Mouse (Mus musculus) left cerebral cortex, postnatal 10 days (tissue): Measurements from ENCODE around the gene Sparc. TPM values are rescaled to one million over a fixed set of nuclear protein-coding genes. Genes with fewer than 3 reads are reported as not detected.

ENCODE experiments used
- DNase-seq, 2 experiments: peaks; one replicate each; pipeline ENCODE4 v3.0.0; 2021 to 2022; ENCODE audit warnings: low spot score in 2 of 2, mixed read lengths in 1 of 2; ENCODE audit errors: extremely low spot score in 1 of 2
- intact Hi-C: fragments of 180-260 bp; cut with DNase I; formaldehyde crosslinking; loops from one replicate; pipeline ENCODE4 v1.15.1; 2025
- total RNA-seq, 2 experiments: library from RNA; stranded (reverse); gene quantifications; 2 replicates each; pipeline ENCODE4 v1.2.3; 2021

Gene Sparc
- total RNA-seq, 2 experiments from 2014 or later = 309 to 333 TPM

DNA sequence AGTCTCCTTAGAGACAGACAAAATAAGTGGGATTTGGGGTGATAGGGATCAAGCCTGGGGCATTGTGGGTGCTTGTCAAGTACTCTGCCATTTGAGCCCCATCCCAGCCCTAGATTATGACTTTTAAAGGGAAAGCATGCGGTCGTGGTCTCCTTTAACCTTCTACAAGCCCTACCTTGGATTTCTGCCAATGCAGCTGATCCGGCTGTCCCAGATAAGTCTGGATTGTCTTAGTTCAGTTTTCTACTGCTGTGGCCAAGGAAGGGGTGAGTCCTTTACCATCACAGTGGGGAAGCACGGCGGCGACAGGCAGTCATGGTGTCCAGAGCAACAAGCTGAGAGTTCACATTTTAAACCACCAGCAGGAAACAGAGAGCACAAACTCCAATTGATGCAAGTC lies 42.1 kb downstream of the Sparc start:
- DNase-seq = no peak
- intact Hi-C loops = no loop called here

- intact Hi-C loops = loop anchor here (5.0 kb wide), 1 partner anchor 326 kb away; no protein-coding TSS in a partner anchor
- peak; percentile 71 to 85 for DNase-seq
Observed at GRCm38 (mm10) chr11:55378371-55378770, 44.6 kb downstream of the Sparc start.

DNA sequence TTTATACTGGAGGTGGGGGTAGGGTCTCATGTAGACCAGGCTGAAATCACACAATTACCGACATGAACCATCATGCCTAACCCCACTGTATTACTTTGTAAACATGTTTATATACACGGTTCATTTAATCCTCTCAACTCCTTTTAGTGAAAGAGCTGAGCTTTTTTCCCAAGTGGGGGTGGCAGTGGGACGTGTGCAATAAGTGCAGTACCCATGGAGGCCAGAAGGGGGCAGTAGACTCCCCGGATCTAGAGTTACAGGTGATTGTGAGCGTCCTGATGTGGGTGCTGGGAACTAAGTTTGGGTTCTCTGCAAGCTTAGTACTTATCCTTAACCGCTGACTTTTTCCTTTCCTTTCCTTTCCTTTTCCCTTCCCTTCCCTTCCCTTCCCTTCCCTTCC lies 49.1 kb downstream of the Sparc start:
- intact Hi-C loops = no loop called here
- no peak for DNase-seq

DNA sequence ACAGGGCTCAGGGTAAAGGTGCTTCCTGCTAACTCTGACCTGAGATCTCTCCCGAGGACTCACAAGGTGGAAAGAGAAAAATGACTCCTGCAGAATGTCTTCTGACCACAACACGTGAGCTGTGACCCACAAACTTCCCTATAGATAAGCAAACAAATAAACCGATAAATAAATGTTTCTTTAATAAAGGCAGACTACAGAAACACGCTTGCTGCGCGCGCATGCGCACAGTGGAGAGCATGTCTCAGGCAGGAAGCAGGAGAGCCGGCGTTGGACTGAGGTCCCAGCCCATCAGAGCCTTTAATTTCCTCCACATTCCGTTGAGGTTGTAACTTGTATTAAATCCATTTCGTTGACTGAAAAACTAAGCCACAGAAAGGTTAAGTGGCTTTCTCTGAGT lies 49.6 kb downstream of the Sparc start:
- intact Hi-C loops = no loop called here

DNA sequence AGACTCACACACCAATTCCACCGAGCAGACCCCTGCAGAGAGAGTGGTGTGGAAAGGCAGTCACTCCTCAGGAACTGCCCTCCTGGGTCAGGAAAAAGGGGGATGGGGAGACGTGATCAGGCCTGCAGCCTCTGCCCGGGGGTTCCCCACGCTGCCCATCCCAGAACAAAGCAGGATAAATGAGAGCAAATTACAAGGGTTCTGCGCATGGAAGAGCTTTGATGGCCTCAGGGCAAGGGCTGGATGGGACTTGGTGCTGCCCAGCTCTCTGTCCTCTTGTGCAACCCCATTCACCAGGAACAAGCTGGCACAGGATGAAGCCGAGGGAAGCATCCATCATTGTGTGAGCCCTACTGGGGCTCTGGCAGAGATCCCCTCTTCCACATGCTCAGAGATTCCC lies 51.0 kb downstream of the Sparc start:
- intact Hi-C loops = no loop called here
- DNase-seq = no peak

More for the DNA sequence above, 49.6 kb downstream of the Sparc start:
- DNase-seq = no peak

- intact Hi-C loops = no loop called here
- DNase-seq = no peak
Observed at GRCm38 (mm10) chr11:55369093-55369471, 53.9 kb downstream of the Sparc start.

DNA sequence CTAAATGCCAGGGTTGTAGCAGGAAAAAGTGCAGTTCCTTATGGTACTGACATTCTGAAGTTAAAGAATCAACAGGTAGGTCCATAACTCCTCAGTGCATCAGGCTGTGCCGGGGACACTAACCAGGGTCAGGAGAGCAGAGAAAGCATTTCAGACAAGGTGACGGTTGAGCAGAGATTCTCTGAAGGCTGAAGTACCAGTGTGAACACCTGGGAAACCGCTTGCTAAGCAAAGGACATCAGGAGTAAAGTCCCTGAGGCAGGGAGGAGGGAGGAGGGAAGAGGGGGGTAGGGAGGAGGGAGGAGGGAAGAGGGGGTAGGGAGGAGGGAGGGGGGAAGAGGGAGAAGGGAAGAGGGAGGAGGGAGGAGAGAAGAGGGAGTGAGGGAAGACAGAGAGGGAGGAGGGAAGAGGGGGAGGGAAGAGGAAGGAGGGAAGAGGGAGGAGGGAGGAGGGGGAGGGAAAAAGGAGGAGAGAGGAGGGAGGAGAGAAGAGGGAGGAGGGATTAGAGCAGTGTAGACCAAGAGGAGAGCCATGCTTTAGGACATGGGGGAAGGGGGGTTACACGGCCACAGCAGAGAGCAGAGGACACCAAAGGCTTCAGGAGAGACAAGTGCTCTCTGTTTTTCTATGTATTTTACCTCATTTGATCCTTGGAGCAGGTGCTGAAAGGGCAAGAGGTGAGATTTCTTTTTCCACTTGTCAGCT lies 54.4 kb downstream of the Sparc start:
- DNase-seq = no peak
- intact Hi-C loops = no loop called here

DNA sequence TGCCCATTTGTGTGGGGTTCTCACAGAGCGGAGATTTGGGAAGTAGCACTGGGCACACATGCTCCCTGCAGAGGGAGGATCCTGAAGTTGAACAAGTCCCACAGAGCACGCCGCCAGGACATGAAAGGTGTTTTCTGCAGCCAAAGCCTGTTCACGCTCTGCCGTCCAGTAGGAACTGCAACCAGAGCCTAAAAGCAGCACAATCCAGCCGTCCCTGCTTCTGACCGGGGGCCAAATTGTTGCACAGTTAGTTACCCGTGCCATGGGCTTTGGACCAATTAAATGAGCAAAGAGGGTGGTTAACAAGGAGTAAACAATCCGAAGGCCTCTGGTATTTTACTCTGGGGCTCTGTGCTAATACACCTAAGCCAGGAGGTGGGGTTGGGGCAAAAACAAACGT lies 55.2 kb downstream of the Sparc start:
- intact Hi-C loops = no loop called here

DNA sequence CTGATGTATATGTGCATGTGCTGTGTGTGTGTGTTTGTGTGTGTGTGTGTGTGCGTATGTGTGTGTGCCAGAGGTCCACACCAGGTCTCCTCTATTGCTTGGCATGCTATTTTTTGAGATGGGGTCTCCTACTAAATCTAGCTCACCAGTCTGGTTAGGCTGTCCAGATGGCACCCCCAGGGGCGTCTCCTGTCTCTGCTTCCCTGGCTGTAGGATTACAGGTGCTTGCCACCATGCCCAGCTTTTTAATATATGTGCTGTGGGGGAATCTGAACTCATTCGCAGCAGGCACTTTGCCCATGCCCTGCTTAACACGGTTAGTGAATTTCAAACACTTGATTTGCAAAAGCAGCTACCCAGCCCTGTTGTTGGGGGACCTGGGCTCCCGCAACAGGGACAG lies 57.1 kb downstream of the Sparc start:
- intact Hi-C loops = no loop called here
- no peak for DNase-seq

More for the DNA sequence above, 55.2 kb downstream of the Sparc start:
- DNase-seq = no peak

GRCm38 (mm10) chr11:55365242-55365641 lies 57.7 kb downstream of the Sparc start:
- intact Hi-C loops = no loop called here
- no peak for DNase-seq

DNA sequence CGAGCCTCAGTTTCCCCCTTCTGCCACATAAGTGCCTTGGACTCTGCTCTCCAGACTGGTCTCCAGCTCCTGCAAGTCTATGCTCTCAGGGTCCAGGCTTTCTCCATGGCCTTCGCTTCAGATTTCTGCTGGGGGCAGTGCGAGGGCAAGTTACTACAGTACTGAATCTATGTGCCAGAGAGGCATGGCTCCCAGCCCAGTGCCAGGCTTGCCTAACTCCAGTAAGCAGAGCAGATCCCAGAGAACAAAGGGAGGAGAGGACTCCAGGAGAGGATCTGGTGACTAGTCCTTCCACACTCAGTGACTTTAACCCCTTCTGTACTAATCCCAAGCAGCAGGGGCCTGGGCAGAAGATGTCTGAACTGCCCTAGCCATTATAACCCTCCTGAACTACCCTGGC lies 58.3 kb downstream of the Sparc start:
- no peak for DNase-seq
- intact Hi-C loops = no loop called here

DNA sequence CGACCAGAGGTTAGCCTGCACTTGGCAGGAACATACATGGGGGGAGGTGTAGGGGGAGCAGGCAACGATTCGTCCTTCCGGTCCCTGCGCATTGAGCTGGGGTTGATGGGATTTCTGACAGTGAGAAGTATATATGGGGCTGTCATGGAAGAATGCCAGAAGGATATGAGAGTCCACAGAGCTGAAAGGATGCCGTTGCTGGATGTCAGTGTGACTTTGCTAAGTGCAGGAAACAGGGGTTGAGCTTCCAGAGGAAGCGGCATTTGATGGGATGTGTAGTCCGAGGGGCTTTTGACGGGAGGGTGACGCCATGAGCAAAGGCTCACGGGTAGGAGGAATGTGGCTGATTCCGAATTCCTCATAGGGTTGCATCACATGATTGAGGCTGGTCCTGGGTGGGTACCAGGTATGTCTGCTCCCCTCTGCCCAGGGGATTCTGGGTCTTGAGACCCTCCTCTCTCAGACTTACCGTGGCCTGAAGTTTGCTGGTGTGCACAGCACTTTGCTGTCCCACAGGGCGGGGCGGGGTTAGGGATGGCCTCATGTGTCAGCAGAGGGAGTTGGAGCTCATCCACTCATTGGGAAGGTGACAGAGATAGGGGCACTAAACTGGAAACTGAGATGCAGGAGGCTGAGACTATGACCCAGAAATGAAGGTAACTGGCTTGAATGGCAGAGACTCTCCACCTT lies 64.7 kb downstream of the Sparc start:
- intact Hi-C loops = no loop called here
- DNase-seq = no peak

DNA sequence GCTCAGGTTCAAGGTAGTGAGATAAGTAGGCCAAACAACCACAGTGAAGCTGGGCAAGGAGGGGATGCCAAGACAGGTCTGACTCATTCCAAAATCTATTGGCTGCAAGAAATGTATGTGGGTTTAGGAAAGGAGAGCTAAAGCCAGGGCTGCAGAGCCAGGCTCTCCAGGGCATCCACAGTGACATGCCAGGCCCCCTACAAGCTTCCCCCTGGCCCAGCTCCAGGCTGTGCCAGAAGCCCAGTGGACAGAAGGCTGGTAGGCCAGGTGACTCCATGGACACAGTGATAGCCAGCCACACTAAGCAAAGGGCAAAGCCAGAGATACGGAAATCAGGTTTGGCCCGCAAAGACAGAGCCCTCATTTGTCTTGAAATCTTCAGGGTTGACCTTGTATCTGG lies 66.1 kb downstream of the Sparc start:
- DNase-seq = no peak
- intact Hi-C loops = no loop called here

Other genes starting within 250 kb of the Sparc start
- gene Slc36a2, start 238.1 kb downstream of the Sparc start, total RNA-seq = under 1 TPM; 0.17 to 0.63 TPM
- 10 to 100 TPM; 58.5 to 59.0 TPM for gene Slc36a1, start 218.8 kb downstream of the Sparc start, total RNA-seq
- under 1 TPM; 0.32 to 0.63 TPM for gene Fat2, start 86.6 kb downstream of the Sparc start, total RNA-seq
- gene Atox1, start 38.1 kb upstream of the Sparc start, total RNA-seq = 100 to 1,000 TPM; 145 TPM
- 10 to 100 TPM; 41.5 to 41.6 TPM for gene G3bp1, start 46.5 kb upstream of the Sparc start, total RNA-seq
- gene Glra1, start 185.0 kb upstream of the Sparc start, total RNA-seq = under 1 TPM; 0.60 to 0.67 TPM